Mouse (Mus musculus) lung, embryonic 14.5 days (tissue): Measurements from ENCODE around the gene Dnajc5. TPM values are rescaled to one million over a fixed set of nuclear protein-coding genes. Genes with fewer than 3 reads are reported as not detected.

Source experiments
- ATAC-seq: fragments of 200-750 bp; cut with Nextera tagmentation; 2 replicates; pipeline ENCODE4 v1.8.0; 2017; ENCODE audit warnings: mild to moderate bottlenecking, moderate TSS enrichment, moderate library complexity; ENCODE audit not compliant: insufficient read depth
- DNase-seq: peaks from one replicate; pipeline ENCODE4 v3.0.0-alpha.2; 2015
- H3K27ac ChIP-seq: fragments of 300-500 bp; sonication (generic); 2 replicates; pipeline ENCODE4 v1.5.1; 2014; ENCODE audit warnings: low read depth, mild to moderate bottlenecking, moderate library complexity
- H3K27me3 ChIP-seq: fragments of 300-500 bp; sonication (generic); 2 replicates; pipeline ENCODE4 v1.6.1; 2014; ENCODE audit warnings: low read length, control low read depth; ENCODE audit not compliant: insufficient read depth
- H3K36me3 ChIP-seq: fragments of 300-500 bp; sonication (generic); 2 replicates; pipeline ENCODE4 v1.6.1; 2014; ENCODE audit warnings: control low read depth; ENCODE audit not compliant: insufficient read depth
- H3K4me1 ChIP-seq: fragments of 300-500 bp; sonication (generic); 2 replicates; pipeline ENCODE4 v1.6.1; 2014; ENCODE audit warnings: antibody characterized with exemption, control low read depth; ENCODE audit not compliant: insufficient read depth
- H3K4me2 ChIP-seq: fragments of 300-500 bp; sonication (generic); 2 replicates; pipeline ENCODE4 v1.6.1; 2014; ENCODE audit warnings: mild to moderate bottlenecking
- H3K4me3 ChIP-seq: fragments of 300-500 bp; sonication (generic); 2 replicates; pipeline ENCODE4 v1.5.1; 2014; ENCODE audit warnings: low read depth, low read length
- H3K9ac ChIP-seq: fragments of 300-500 bp; sonication (generic); 2 replicates; pipeline ENCODE4 v1.6.1; 2014
- H3K9me3 ChIP-seq: fragments of 300-500 bp; sonication (generic); 2 replicates; pipeline ENCODE4 v1.6.1; 2016; ENCODE audit warnings: low read depth, low read length, control low read depth
- CTCF ChIP-seq: IDR thresholded peaks from 2 replicates; pipeline ENCODE4 v1.5.1; 2016; ENCODE audit warnings: antibody characterized with exemption, low read depth
- WGBS: fragments of 180-500 bp; shearing (Covaris S2); extraction: QIAGEN DNeasy Blood & Tissue Kit; methylation state at CpG from one replicate; pipeline ENCODE4 v1.1.7; 2014; 5-methylcytosine and 5-hydroxymethylcytosine counted together
- polyA plus RNA-seq: library from polyadenylated mRNA; unstranded; fragments of >200 nt; fragmentation: Nextera tagmentation; extraction: Ambion mirVana; gene quantifications from 2 replicates; pipeline ENCODE4 v1.2.1, GENCODE M21; 2014

The Dnajc5 gene
- polyA plus RNA-seq, 1 experiment from 2014 or later = 81.3 TPM

DNA sequence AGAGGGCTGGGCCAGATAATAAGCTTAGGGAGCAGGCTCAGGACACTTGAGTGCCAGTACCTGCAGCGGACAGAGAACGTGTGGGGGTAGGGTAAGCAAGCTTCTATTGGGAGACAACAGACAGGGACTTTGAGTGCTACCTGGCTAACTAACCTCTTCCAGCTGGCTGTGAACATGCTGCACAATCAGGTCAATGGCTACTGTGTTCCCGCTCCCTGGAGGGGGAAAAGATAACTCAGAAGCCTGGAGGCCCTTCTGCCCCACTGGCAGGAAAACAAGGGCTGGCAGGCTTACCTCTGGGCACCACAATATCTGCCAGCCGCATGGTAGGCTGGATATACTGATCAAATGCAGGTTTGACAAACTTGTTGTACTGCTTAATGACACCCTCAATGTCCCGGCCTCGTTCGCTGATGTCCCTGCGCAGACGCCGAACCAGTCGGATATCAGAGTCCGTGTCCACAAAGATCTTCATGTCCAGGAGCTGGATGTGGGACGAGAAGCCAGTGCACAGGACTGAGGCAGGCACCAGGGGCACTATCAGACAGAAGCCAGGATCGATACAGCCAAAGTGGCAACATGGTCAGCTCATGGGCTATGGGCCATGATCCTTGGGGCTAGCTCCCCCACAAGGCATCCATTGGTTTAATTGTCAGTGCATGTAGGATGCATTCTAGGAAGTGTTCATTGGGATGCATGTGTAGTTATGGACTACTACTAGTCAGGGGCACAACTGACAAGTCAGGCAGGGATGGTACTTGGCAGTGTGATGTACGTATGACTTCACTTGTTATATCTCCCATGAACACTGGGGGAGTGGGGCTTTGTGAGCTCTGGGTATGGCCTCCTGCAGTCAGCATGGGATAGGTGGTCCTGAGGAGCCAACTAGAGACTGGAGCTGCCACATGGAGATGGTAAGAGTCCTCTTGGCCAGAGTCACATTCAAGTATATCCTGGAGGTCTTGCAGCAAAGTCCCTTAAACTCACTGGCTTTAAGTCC lies 52.9 kb downstream of the Dnajc5 start:
- TF ChIP-seq CTCF = no peak
- Histone ChIP-seq H3K27ac (no peak overlapping the region), H3K36me3 (peaks cover 19% of the 10 kb centered on the region; the same call in 1 of the 2 replicates), H3K27me3 (no peaks in the 10 kb centered on the region), H3K9ac (no peak overlapping the region), H3K4me3 (no peak overlapping the region), H3K4me2 (no peak overlapping the region), H3K9me3 (no peaks in the 10 kb centered on the region), H3K4me1 (no peaks in the 10 kb centered on the region)
- ATAC-seq (no peak), DNase-seq (no peak)
- whole genome bisulfite sequencing = 89% methylated on average over 15 of the region's 15 CpGs

DNA sequence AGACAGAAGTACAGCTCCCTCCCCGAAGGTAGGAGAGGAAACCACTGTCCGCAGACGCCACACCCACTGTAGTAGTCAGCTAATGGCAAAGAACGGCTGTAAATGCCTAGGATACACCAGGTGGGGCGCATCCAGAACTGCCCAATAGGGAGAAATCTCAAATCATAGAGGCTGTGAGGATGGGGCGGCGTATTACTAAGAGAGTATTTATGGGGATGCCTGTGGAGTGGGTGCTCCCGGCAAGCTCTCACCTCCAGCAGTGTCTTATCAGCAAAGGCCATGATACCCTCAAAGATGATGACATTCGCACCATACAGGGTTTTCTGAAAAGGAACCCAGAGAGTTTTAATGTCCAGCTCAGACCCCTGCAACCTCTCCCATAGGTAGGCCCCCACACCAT lies 53.7 kb downstream of the Dnajc5 start:
- 82% methylated on average over 9 of the region's 9 CpGs for WGBS

DNA sequence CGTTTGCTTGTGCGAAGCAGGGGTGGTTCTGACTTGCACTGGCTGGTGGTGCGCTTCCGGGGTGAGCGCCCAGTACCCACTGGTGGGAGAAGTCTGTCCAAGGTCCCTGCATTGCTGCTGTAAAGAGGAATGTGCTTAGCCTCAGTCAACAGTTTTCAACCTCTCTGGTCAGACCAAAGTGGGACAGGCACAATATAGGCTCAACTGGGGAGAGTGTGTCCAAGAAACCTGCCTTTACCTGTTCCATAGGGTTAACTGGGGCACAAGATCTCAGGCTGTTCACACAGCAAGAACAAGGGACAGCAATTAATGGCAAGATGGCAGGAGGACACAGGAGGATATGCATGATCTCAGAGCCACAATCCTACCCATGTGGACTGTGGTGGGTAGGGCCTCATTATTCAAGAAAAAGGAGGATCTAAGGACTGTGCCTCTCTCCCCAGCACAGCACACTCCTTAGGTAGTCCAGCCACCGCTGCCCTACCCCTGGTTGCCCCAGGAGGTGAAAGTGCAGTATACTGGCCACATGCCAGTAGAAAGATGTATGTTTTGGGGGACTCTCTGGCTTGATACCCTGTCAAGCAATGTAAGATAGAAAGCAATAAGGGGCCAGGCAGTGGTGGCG lies 54.7 kb downstream of the Dnajc5 start:
- no peaks in the 10 kb centered on the region for H3K9me3 ChIP-seq
- whole genome bisulfite sequencing = 94% methylated on average over 7 of the region's 7 CpGs
- H3K9ac ChIP-seq = no peak overlapping the region
- H3K4me3 ChIP-seq = no peak overlapping the region
- no peaks in the 10 kb centered on the region for H3K27me3 ChIP-seq
- ATAC-seq (no peak), DNase-seq (no peak)
- no peak overlapping the region for H3K27ac ChIP-seq
- no peak for TF ChIP-seq CTCF
- no peak overlapping the region for H3K4me2 ChIP-seq
- H3K4me1 ChIP-seq = no peaks in the 10 kb centered on the region
- H3K36me3 ChIP-seq = peaks cover 19% of the 10 kb centered on the region; the same call in 1 of the 2 replicates

More for the DNA sequence above, 53.7 kb downstream of the Dnajc5 start:
- H3K36me3 ChIP-seq = peaks cover 19% of the 10 kb centered on the region; the same call in 1 of the 2 replicates
- DNase-seq = no peak
- no peak overlapping the region for H3K4me2 ChIP-seq
- TF ChIP-seq CTCF = no peak
- no peaks in the 10 kb centered on the region for H3K4me1 ChIP-seq
- ATAC-seq = no peak
- H3K4me3 ChIP-seq = no peak overlapping the region
- H3K27me3 ChIP-seq = no peaks in the 10 kb centered on the region
- H3K9ac ChIP-seq = no peak overlapping the region
- H3K9me3 ChIP-seq = no peaks in the 10 kb centered on the region
- H3K27ac ChIP-seq = no peak overlapping the region

DNA sequence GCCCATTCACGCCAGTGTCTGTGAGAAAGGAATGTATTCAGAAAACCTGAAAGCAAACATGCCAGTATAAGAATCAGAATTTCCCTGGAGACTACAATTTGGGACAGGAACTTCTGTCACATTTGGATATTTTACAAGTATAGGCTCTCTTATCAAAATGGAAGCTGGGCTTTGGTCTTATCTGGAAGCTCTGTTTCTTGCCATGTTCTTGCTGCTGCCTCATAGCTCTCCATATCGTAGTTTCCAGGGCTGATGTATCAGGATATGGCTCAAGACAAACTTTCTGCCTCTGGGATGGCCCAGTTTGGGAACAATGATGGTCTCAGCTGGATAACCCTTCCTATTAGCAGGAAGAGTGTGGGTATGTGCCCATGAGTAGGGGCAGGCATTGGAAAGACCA lies 56.3 kb downstream of the Dnajc5 start:
- H3K27ac ChIP-seq = no peak overlapping the region
- peaks cover 19% of the 10 kb centered on the region; the same call in 1 of the 2 replicates for H3K36me3 ChIP-seq
- no peaks in the 10 kb centered on the region for H3K27me3 ChIP-seq
- no peaks in the 10 kb centered on the region for H3K9me3 ChIP-seq
- no peak overlapping the region for H3K9ac ChIP-seq
- H3K4me3 ChIP-seq = no peak overlapping the region
- TF ChIP-seq CTCF = no peak
- peaks cover 8% of the 10 kb centered on the region for H3K4me1 ChIP-seq
- H3K4me2 ChIP-seq = no peak overlapping the region
- WGBS = 82% methylated on average over 2 of the region's 2 CpGs
- DNase-seq (no peak), ATAC-seq (no peak)

DNA sequence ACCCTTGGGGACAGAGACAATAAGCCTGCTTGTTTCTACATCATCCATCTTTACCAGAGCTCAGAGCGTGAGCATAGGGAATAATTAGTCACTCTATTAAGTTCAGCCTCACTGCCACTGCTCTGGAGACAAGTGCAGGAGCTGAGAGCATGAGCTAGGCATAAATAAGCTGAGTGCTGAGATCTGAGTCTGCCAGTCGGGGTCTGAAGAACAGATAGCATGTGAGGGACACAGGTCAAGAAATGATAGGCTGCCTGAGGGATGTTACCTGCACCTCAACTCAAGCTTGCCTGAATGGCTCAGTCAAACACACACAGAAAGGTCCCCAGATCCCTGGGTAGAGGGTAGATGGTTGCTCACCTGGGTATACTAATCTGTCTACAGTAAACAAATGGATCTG lies 56.8 kb downstream of the Dnajc5 start:
- WGBS = 56% methylated on average over 2 of the region's 2 CpGs
- no peaks in the 10 kb centered on the region for H3K27me3 ChIP-seq
- no peak overlapping the region for H3K27ac ChIP-seq
- H3K4me1 ChIP-seq = peaks cover 8% of the 10 kb centered on the region
- H3K4me2 ChIP-seq = no peak overlapping the region
- no peak for TF ChIP-seq CTCF
- H3K9ac ChIP-seq = no peak overlapping the region
- peaks cover 19% of the 10 kb centered on the region; the same call in 1 of the 2 replicates for H3K36me3 ChIP-seq
- H3K4me3 ChIP-seq = no peak overlapping the region
- ATAC-seq = no peak
- no peak for DNase-seq
- H3K9me3 ChIP-seq = no peaks in the 10 kb centered on the region

DNA sequence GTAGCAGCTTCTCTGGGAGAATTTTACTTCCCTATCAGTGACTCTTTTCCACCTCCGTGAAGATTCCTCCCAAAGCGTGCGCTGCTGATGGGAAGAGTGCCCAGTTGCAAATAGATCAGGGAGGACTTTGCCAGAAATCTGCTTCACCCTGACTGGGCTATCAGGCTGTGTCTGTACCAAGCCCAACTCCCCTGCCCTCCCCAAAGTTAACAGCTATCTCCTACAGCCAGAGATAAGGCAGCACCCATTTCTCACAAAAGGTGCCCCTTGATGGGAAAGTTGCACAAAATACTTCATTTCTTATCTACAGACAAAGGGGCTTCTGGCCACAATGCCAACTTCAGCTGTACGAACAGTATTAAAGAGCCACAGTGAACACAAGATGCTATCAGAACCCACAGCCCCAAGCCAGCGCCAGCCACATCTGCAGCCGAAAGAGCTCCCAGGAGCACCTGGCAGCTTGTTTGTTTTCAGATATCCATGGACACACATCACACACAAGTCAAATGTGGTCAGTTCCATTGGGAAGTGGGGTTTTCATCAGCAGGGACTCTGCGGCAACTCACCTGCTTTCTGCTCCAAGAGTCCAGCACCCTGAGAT lies 57.8 kb downstream of the Dnajc5 start:
- Histone ChIP-seq H3K4me3 (no peak overlapping the region), H3K9ac (no peak overlapping the region), H3K4me2 (no peak overlapping the region), H3K9me3 (no peaks in the 10 kb centered on the region), H3K36me3 (peaks cover 10% of the 10 kb centered on the region; the same call in 1 of the 2 replicates), H3K27ac (no peak overlapping the region), H3K27me3 (no peaks in the 10 kb centered on the region), H3K4me1 (peaks cover 8% of the 10 kb centered on the region)
- ATAC-seq = no peak
- WGBS = 67% methylated on average over 7 of the region's 7 CpGs
- no peak for DNase-seq
- TF ChIP-seq CTCF = no peak
